Mouse (Mus musculus) brown adipose tissue, adult 24 weeks (tissue): ENCODE results near the gene Ccnyl1. TPM values are rescaled to one million over a fixed set of nuclear protein-coding genes. Genes with fewer than 3 reads are reported as not detected.

Experiments
- H3K27ac ChIP-seq: fragments of 200-500 bp; replicated peaks from 2 replicates; pipeline ENCODE4 v1.5.1; 2012; ENCODE audit warnings: low read depth, mild to moderate bottlenecking, low read length
- H3K4me1 ChIP-seq: fragments of 200-500 bp; 2 replicates; pipeline ENCODE4 v1.6.1; 2012; ENCODE audit warnings: low read length, mixed read lengths; ENCODE audit not compliant: control insufficient read depth, insufficient read depth, insufficient read length
- H3K4me3 ChIP-seq: fragments of 200-500 bp; 2 replicates; pipeline ENCODE4 v1.5.1; 2012; ENCODE audit warnings: low read depth, mild to moderate bottlenecking, low read length, moderate library complexity; ENCODE audit not compliant: insufficient read depth
- polyA plus RNA-seq: library from polyadenylated mRNA; stranded (reverse); fragments of >200 nt; gene quantifications from 2 replicates; pipeline ENCODE4 v1.2.4, GENCODE M21; 2012; ENCODE audit not compliant: missing spikeins, insufficient read depth, insufficient read length

Ccnyl1 gene
- polyA plus RNA-seq, 1 experiment = 10.1 TPM

DNA sequence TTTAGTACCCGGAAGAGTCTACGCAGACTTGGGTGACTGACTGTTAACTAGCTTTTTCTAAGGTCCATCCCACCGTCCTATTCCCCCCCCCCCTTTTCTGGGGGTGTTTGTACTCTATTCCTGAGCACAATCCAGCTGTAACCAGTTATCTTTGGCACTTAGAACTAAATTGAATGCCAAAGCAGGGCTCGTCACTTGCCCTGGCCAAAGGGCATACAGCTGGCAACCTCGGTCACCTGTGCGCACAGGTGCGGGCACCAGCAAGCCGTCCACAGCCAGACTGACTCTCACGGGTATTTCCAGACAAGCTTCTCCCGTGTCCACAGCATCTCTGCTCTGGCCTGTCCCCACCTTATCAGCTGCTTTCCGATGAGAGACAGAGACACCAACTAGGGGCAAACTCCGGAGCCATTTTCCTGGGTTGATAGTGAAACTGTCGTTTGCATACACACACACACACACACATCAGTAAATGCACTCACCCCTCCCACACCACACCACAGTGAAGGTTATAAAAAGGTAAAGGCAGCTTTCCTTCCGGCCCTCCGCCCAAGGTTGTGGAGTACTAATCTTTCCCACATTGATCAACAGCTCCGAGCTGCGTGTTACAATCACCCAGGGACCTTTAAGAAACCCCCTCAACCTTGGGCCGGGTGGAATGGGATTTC is 52.6 kb downstream of the Ccnyl1 start:
- Histone ChIP-seq H3K4me3 (no peak overlapping the region), H3K4me1 (no peaks in the 10 kb centered on the region), H3K27ac (no peak overlapping the region)

DNA sequence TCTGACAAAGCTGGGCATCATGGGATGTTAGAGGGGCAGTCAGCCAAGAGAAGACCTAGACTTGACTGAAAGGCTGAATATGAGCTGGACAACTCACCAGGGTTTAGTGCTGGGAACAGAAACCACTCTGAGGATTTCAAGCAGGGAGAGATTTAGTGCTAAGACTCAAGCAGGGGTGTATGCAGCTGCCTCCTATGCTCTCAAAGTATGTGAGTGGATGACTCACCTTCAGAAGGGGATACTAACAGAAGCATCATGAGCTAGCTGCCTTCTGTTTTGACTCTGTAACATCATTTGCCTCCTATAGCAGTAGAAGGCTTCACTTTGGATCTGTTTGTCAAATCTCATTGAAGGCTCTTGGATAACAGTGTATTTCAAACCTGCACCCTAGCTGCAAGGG is 54.4 kb downstream of the Ccnyl1 start:
- Histone ChIP-seq H3K27ac (no peak overlapping the region), H3K4me1 (no peaks in the 10 kb centered on the region), H3K4me3 (no peak overlapping the region)

- Histone ChIP-seq H3K4me1 (peaks cover 4% of the 10 kb centered on the region; the same call in 1 of the 2 replicates), H3K27ac (no peak overlapping the region), H3K4me3 (no peak overlapping the region)
These were observed 62.9 kb downstream of the Ccnyl1 start for GRCm38 (mm10) chr1:64753109-64753508.

GRCm38 (mm10) chr1:64753668-64754067 is 63.4 kb downstream of the Ccnyl1 start:
- Histone ChIP-seq H3K4me3 (no peak overlapping the region), H3K27ac (no peak overlapping the region), H3K4me1 (peaks cover 4% of the 10 kb centered on the region; the same call in 1 of the 2 replicates)

- H3K27ac ChIP-seq = no peak overlapping the region
- H3K4me3 ChIP-seq = no peak overlapping the region
- H3K4me1 ChIP-seq = peaks cover 4% of the 10 kb centered on the region; the same call in 1 of the 2 replicates
These were observed 64.4 kb downstream of the Ccnyl1 start for GRCm38 (mm10) chr1:64754658-64755057.

- no peak overlapping the region for H3K27ac ChIP-seq
- peaks cover 4% of the 10 kb centered on the region; the same call in 1 of the 2 replicates for H3K4me1 ChIP-seq
- H3K4me3 ChIP-seq = no peak overlapping the region
These were observed 65.8 kb downstream of the Ccnyl1 start for GRCm38 (mm10) chr1:64755971-64756639.

GRCm38 (mm10) chr1:64756640-64757030 is 66.4 kb downstream of the Ccnyl1 start:
- Histone ChIP-seq H3K27ac (no peak overlapping the region), H3K4me3 (no peak overlapping the region), H3K4me1 (peaks cover 4% of the 10 kb centered on the region; the same call in 1 of the 2 replicates)

GRCm38 (mm10) chr1:64757254-64757653 is 67.0 kb downstream of the Ccnyl1 start:
- H3K27ac ChIP-seq = no peak overlapping the region
- peaks cover 4% of the 10 kb centered on the region; the same call in 1 of the 2 replicates for H3K4me1 ChIP-seq
- no peak overlapping the region for H3K4me3 ChIP-seq

DNA sequence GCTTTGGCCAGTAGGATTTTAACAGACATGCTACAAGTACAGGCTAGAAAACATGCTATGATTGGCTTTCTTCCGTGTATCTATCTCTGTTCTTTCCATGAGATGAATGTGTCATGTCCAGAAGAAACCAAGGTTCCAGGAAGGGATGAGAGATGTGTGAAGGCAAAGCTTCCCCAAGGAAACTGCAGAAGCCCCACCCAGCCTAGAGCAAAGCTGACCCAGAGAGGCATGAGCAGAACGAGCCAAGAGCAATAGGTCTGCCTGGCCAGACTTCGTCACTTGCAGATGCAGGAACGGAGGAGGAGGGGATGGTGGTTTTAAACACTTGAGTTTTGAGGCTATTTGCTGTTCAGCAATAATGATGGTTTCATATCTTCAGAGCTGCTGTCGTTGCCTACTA is 67.5 kb downstream of the Ccnyl1 start:
- Histone ChIP-seq H3K4me1 (peaks cover 4% of the 10 kb centered on the region; the same call in 1 of the 2 replicates), H3K27ac (no peak overlapping the region), H3K4me3 (no peak overlapping the region)

- H3K4me3 ChIP-seq = no peak overlapping the region
- no peak overlapping the region for H3K27ac ChIP-seq
- H3K4me1 ChIP-seq = no peaks in the 10 kb centered on the region
These were observed 71.4 kb downstream of the Ccnyl1 start for GRCm38 (mm10) chr1:64761646-64762045.

- no peak overlapping the region for H3K27ac ChIP-seq
- no peak overlapping the region for H3K4me3 ChIP-seq
- H3K4me1 ChIP-seq = no peaks in the 10 kb centered on the region
These were observed 79.9 kb downstream of the Ccnyl1 start for GRCm38 (mm10) chr1:64770169-64770568.

DNA sequence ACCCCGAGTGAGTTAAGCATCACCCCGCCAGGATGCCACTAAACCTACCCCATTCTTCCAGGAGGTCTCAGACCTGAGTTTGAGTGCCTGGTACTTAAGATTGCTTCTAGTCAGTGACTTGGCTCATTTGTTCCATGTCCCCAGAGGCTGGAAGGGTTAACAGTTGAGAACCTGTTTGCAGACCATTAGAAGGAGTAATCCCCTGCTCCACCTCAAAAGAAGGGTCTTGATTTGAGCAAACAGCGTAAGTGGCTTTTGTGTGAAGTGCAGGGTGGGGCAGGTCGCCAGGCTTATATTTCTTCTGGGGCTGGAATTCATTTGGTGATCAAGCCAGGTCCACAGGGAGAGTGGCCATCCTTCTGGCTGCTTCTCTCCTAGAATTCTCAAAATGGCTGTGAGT is 83.0 kb downstream of the Ccnyl1 start:
- no peak overlapping the region for H3K4me3 ChIP-seq
- no peaks in the 10 kb centered on the region for H3K4me1 ChIP-seq
- H3K27ac ChIP-seq = no peak overlapping the region

Other genes starting within 250 kb of the Ccnyl1 start
- 9.8 and 14.3 TPM in 2 replicates for gene Creb1, start 157.8 kb upstream of the Ccnyl1 start, polyA plus RNA-seq
- gene Mettl21a, start 73.2 kb upstream of the Ccnyl1 start, polyA plus RNA-seq = 4.2 and 4.5 TPM in 2 replicates
- 0.75 and 0.92 TPM in 2 replicates for gene Fzd5, start 47.3 kb downstream of the Ccnyl1 start, polyA plus RNA-seq